Mouse (Mus musculus) heart, embryonic 10.5 days (tissue): ENCODE measurements around the gene Car11. TPM values are rescaled to one million over a fixed set of nuclear protein-coding genes. Genes with fewer than 3 reads are reported as not detected.

Experiments used
- DNase-seq: peaks from one replicate; pipeline ENCODE4 v3.0.0-alpha.2; 2017; ENCODE audit warnings: low spot score
- H3K27ac ChIP-seq: fragments of 300-500 bp; sonication (generic); 2 replicates; pipeline ENCODE4 v1.5.1; 2016; ENCODE audit warnings: mild to moderate bottlenecking
- H3K27me3 ChIP-seq: fragments of 300-500 bp; sonication (generic); 2 replicates; pipeline ENCODE4 v1.6.1; 2016; ENCODE audit warnings: mild to moderate bottlenecking; ENCODE audit not compliant: poor library complexity, insufficient read depth, severe bottlenecking
- H3K36me3 ChIP-seq: fragments of 300-500 bp; sonication (generic); 2 replicates; pipeline ENCODE4 v1.6.1; 2016; ENCODE audit warnings: mild to moderate bottlenecking, moderate library complexity
- H3K4me1 ChIP-seq: fragments of 300-500 bp; sonication (generic); 2 replicates; pipeline ENCODE4 v1.6.1; 2016; ENCODE audit warnings: mild to moderate bottlenecking
- H3K4me3 ChIP-seq: fragments of 300-500 bp; sonication (generic); 2 replicates; pipeline ENCODE4 v1.5.1; 2016; ENCODE audit warnings: mild to moderate bottlenecking, moderate library complexity
- H3K9me3 ChIP-seq: fragments of 300-500 bp; sonication (generic); 2 replicates; pipeline ENCODE4 v1.6.1; 2016; ENCODE audit warnings: mild to moderate bottlenecking, moderate library complexity
- WGBS: fragments of 180-500 bp; shearing (Covaris S2); methylation state at CpG from one replicate; pipeline ENCODE4 v1.1.7; 2016; 5-methylcytosine and 5-hydroxymethylcytosine counted together
- polyA plus RNA-seq: library from polyadenylated mRNA; unstranded; fragments of >200 nt; fragmentation: Nextera tagmentation; extraction: Ambion mirVana; gene quantifications from 2 replicates; pipeline ENCODE4 v1.2.1, GENCODE M21; 2016

Gene Car11
- polyA plus RNA-seq, 1 experiment from 2014 or later, result 3.1 TPM

DNA sequence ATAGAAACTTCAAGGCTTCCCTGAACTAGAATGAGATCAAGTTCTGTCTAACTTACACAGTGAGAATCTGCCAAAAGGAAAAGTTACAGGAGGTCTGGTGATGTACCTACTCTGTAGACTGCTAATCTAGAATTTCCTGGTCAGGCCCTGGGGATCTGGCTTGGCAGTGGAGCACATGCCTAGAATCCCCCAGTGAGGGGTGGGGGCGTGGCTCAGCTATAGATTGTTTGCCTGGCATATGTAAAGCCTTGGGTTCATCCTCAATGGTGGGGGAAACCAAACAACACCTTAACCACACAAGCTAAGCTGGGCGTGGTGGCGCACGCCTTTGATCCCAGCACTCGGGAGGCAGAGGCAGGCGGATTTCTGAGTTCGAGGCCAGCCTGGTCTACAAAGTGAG, 1.7 kb upstream of the Car11 start:
- Histone ChIP-seq H3K9me3 (no peaks in the 10 kb centered on the region), H3K27ac (no peak overlapping the region), H3K36me3 (no peaks in the 10 kb centered on the region), H3K27me3 (peaks cover 39% of the 10 kb centered on the region), H3K4me3 (no peak overlapping the region), H3K4me1 (peaks cover 36% of the 10 kb centered on the region)
- DNase-seq, result no peak
- 88% methylated on average over 7 of the region's 7 CpGs for WGBS

DNA sequence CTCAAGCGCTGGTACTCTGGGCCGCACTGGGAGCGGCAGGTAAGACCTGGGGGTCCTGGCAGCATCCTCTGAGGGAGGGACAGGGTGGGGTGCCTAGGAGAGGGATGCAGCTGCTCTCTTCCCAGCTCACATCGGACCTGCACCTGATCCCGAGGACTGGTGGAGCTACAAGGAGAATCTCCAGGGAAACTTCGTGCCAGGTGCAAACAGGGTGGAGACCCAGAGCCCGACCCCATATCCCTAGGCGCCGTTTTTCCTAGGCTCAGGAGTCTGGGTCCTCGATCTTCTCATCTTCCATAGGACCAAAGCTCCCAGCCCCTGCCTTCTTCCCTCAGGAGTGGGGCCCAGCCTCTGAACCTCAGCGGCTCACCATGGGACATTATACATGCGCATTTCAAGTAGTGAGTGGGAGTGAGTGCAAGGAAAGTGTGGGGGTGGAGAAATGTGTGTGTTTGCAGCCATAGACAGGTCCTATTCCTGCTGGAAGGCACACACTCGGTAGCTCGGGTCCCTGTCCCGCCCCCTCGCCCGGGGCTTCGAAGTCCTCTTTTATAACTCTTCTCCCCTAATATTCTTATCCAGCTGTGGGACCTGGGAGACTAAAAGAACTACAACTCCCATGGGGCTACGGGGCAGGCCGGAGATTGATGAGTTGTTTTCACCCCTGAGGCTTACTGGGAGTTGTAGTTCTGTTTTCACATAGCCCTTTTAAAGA, 815 bp downstream of the Car11 start:
- WGBS, result under 1% methylated on average over 20 of the region's 20 CpGs
- H3K36me3 ChIP-seq, result no peaks in the 10 kb centered on the region
- peaks cover 39% of the 10 kb centered on the region for H3K27me3 ChIP-seq
- no peaks in the 10 kb centered on the region for H3K9me3 ChIP-seq
- H3K4me1 ChIP-seq, result peaks cover 44% of the 10 kb centered on the region
- H3K27ac ChIP-seq, result peak overlapping the region; percentile 77
- no peak for DNase-seq
- peak overlapping the region; percentile 58 for H3K4me3 ChIP-seq

DNA sequence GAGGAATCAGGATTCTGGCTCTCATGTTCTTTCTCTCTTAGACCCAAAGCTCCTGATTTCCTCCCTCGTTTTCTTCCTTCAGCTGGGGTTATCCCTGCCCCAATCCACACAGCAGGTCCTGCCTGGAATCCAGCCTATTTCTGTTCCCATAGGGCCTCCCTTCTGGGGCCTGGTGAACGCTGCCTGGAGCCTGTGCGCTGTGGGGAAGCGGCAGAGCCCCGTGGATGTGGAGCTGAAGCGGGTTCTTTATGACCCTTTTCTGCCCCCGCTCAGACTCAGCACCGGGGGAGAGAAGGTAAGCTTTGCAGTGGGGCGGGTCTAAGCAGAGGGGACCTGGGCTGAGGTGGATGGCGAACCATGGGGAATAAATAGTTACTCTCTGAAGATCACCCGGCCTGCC, 1.4 kb downstream of the Car11 start:
- H3K4me3 ChIP-seq, result peak overlapping the region; percentile 58
- WGBS, result 31% methylated on average over 11 of the region's 11 CpGs

DNA sequence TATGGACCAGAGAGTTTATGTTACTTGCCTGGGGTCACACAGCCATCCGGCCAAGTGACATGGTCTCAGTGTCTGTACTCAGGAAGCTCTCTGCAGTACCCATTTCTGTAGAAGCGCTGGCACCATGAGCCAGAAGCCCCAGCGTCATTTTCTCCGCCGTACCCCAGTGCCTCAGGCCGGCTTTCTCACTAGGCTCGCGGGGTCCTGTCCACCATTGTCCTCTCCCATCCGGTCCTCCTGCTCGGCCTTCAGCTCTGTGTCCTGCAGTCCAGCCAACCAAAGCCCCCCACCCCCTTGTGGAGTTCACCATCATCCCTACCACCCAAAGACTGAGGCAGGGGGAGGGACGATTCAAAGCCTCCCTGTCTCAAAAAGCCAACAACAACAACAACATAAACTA, 2.0 kb downstream of the Car11 start:
- Histone ChIP-seq H3K4me3 (0 out of 2 replicates have a peak overlapping the region, but pooled peaks have one; percentile 58), H3K27me3 (peaks cover 39% of the 10 kb centered on the region), H3K9me3 (no peaks in the 10 kb centered on the region), H3K4me1 (peaks cover 56% of the 10 kb centered on the region), H3K27ac (0 out of 2 replicates have a peak overlapping the region, but pooled peaks have one; percentile 77), H3K36me3 (no peaks in the 10 kb centered on the region)
- DNase-seq, result no peak
- 86% methylated on average over 11 of the region's 11 CpGs for WGBS

More for the DNA sequence above, 1.4 kb downstream of the Car11 start:
- Histone ChIP-seq H3K36me3 (no peaks in the 10 kb centered on the region), H3K27ac (peak overlapping the region; percentile 77; the same call in 1 of the 2 replicates), H3K4me1 (peaks cover 50% of the 10 kb centered on the region), H3K27me3 (peaks cover 39% of the 10 kb centered on the region), H3K9me3 (no peaks in the 10 kb centered on the region)
- no peak for DNase-seq

DNA sequence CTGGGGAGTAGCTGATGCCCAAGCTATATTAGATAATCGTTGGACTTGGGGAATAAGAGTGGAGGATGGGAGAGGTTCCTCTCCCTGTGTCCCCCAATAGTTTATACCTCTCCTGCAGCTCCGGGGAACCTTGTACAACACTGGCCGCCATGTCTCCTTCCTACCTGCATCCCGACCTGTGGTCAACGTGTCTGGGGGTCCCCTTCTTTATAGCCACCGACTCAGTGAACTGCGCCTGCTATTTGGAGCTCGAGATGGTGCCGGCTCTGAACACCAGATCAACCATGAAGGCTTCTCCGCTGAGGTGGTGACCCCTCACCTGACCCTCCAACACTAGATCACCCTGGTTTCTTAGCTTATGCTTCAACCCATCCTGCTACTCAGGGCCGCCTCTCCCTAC, 2.7 kb downstream of the Car11 start:
- no peaks in the 10 kb centered on the region for H3K36me3 ChIP-seq
- peaks cover 63% of the 10 kb centered on the region for H3K4me1 ChIP-seq
- peaks cover 39% of the 10 kb centered on the region for H3K27me3 ChIP-seq
- no peak for DNase-seq
- WGBS, result 86% methylated on average over 11 of the region's 11 CpGs
- no peaks in the 10 kb centered on the region for H3K9me3 ChIP-seq
- H3K27ac ChIP-seq, result no peak overlapping the region
- H3K4me3 ChIP-seq, result no peak overlapping the region

DNA sequence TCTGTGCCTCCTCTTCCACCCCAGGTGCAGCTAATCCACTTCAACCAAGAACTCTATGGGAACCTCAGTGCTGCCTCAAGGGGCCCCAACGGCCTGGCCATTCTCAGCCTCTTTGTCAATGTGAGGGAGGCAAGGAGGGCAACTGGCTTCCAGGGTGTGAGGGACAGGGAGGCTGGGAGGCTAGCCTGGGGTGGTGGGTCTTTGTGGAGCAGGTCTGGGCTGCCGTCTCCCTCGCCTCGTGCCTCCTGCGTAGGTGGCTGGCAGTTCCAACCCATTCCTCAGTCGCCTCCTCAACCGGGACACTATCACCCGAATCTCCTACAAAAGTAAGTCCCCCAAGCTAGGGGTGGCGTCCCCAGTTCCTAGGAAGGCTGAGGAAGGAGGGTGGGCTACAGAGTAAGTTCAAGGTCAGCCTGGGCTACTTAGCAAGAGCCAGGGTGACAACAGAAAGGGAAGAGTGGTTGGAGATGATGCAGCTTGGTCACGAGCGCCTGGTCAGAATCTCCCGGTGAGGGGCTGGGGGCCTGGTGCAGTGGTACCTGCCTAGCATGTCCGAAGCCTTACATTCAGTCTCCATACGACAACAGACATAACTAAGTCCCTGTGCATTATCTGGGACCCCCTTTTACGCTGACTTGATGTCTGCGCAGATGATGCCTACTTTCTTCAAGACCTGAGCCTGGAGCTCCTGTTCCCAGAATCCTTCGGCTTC, 3.3 kb downstream of the Car11 start:
- DNase-seq, result no peak
- Histone ChIP-seq H3K4me3 (peak overlapping the region; percentile 65; the same call in 1 of the 2 replicates), H3K36me3 (no peaks in the 10 kb centered on the region), H3K4me1 (peaks cover 69% of the 10 kb centered on the region), H3K9me3 (no peaks in the 10 kb centered on the region), H3K27ac (peak overlapping the region; percentile 88; the same call in 1 of the 2 replicates), H3K27me3 (peaks cover 36% of the 10 kb centered on the region)
- WGBS, result 80% methylated on average over 17 of the region's 17 CpGs

DNA sequence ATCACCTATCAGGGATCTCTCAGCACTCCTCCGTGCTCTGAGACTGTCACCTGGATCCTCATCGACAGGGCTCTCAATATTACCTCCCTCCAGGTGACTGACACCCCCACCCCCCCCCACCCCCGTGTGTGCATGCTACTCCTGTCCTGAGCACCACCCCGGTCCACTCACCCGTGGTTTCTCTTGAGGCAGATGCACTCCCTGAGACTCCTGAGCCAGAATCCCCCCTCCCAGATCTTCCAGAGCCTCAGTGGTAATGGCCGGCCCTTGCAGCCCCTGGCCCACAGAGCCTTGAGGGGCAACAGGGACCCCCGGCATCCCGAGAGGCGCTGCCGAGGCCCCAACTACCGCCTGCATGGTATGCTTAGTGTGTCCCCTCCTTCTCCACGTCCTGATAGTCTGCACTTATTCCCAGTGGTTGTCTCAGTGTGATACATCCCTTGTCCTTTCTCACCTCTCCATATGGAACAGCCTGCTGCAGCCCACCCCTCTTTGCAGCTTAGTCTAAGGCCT, 3.9 kb downstream of the Car11 start:
- no peaks in the 10 kb centered on the region for H3K36me3 ChIP-seq
- peaks cover 75% of the 10 kb centered on the region for H3K4me1 ChIP-seq
- H3K27me3 ChIP-seq, result peaks cover 30% of the 10 kb centered on the region
- 41% methylated on average over 12 of the region's 12 CpGs for WGBS
- peak overlapping the region; percentile 88 for H3K27ac ChIP-seq
- no peak for DNase-seq
- H3K4me3 ChIP-seq, result peak overlapping the region; percentile 65
- H3K9me3 ChIP-seq, result no peaks in the 10 kb centered on the region

DNA sequence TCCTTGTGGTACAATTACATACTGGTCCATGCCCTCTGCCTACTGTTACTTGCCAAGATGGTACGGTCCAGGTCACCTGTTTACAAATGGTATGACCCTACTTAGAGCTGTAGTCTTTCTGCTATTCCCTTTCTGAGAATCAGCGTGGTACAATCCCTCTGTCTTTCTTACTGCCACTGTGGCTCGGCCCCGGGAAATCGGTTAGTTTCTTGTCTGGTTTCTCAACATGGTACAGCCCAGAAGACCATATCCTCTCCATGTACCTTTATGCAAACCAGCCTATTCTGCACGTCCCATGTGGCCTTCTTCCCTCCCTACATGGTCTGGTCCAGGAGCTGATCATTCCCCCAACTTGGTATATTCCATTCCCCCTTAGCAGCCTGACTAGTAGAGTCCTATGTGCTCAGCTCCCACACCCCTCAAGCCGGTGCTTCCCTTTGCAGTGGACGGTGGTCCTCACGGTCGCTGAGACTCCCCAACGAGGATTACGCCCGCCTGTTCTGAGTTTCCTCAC, 4.5 kb downstream of the Car11 start:
- Histone ChIP-seq H3K4me3 (peak overlapping the region; percentile 65), H3K4me1 (peaks cover 80% of the 10 kb centered on the region), H3K27ac (peak overlapping the region; percentile 88), H3K36me3 (no peaks in the 10 kb centered on the region), H3K9me3 (no peaks in the 10 kb centered on the region), H3K27me3 (peaks cover 25% of the 10 kb centered on the region)
- peak; percentile 90 for DNase-seq
- WGBS, result under 1% methylated on average over 13 of the region's 13 CpGs

DNA sequence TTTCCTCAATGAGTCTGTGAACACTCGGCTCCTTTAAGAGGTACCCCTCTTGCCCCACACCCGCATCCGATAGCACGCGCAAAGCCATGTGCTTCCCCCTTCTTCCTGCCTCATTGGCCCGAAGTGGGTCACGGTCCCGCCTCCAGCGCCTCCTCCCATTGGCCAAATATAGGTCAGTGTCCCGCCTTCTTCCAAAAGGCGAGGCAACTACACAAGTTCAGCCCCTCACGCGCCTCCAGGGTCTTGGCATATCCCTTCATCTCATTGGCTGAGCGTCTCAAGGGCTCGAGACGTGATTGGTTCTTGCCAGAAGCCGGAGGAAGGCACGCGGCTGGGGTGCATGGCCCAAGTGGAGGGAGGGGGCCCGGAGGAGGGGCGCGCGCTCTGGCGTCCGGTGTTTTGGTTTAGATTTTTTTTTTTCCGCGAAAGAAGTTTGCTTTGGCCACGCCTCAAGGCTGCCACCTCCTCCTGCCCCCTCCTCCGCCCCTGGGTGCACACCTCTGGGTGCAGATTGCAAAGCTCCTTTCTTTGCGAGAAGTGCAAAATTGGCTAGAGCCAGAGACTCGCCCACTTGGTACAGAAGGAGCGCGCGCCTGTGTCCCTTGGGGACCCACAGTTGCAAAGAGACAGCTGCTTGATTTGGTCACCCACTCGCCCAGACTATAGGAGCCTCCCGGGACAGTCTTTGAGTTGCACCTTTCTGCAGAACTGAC, 5.2 kb downstream of the Car11 start, which contains the start of gene Dbp:
Dbp (plus strand) TSS at position 359 of the 713 bp plus-strand sequence.
- Histone ChIP-seq H3K27me3 (peaks cover 17% of the 10 kb centered on the region), H3K27ac (peak within 1 kb of the TSS; percentile 88), H3K4me3 (peak within 1 kb of the TSS; percentile 65), H3K36me3 (peaks cover 4% of the 10 kb centered on the region; the same call in 1 of the 2 replicates), H3K4me1 (peaks cover 79% of the 10 kb centered on the region), H3K9me3 (no peaks in the 10 kb centered on the region)
- WGBS, result 0% methylated on average over 36 of the region's 36 CpGs
- DNase-seq, result peak; percentile 100

DNA sequence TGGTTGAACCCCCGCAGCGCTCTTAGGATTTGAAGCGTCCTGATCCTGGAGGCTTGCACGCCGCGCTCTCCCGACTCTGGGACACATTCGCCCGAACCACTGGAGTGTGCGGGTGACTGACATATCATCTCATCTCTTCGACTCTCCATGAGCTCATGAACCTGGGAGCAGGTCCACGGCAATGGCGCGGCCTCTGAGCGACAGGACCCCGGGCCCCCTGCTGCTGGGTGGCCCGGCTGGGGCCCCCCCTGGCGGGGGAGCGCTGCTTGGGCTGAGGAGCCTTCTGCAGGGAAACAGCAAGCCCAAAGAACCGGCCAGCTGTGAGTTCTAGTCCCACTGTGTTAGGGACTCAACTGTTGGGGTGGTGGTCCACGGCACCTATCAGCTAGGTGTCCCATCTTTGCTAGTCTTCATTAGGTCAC, 5.8 kb downstream of the Car11 start:
- peaks cover 73% of the 10 kb centered on the region for H3K4me1 ChIP-seq
- DNase-seq, result no peak
- peaks cover 10% of the 10 kb centered on the region for H3K36me3 ChIP-seq
- H3K27ac ChIP-seq, result peak overlapping the region; percentile 81
- H3K4me3 ChIP-seq, result peak overlapping the region; percentile 65
- H3K9me3 ChIP-seq, result no peaks in the 10 kb centered on the region
- under 1% methylated on average over 21 of the region's 21 CpGs for WGBS
- H3K27me3 ChIP-seq, result peaks cover 11% of the 10 kb centered on the region

DNA sequence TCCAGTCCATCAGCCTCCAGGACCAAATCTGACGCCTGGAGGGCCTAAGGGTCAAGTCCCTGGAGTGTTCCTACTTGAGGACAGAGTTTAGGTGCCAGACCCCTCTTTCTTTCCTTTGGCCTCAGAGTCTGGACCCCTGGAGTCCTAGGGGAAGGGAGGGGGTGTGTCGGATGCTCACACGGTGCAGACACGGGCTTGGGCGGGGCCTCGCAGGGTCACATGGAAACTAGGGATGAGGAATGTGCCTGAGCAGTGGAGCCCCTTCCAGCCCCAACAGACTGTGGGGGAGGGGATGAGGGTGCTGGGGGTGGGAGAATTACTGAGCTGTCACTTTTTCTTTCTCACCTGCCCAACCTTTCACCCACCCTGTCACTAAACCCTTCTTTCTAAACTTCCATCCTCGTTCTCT, 6.2 kb downstream of the Car11 start:
- DNase-seq, result no peak
- H3K9me3 ChIP-seq, result no peaks in the 10 kb centered on the region
- H3K36me3 ChIP-seq, result peaks cover 14% of the 10 kb centered on the region
- H3K4me3 ChIP-seq, result peak overlapping the region; percentile 65
- WGBS, result 1% methylated on average over 7 of the region's 7 CpGs
- peaks cover 69% of the 10 kb centered on the region for H3K4me1 ChIP-seq
- H3K27ac ChIP-seq, result peak overlapping the region; percentile 85
- 0 out of 2 replicates have a peak, but pooled peaks cover 9% of the 10 kb centered on the region for H3K27me3 ChIP-seq

DNA sequence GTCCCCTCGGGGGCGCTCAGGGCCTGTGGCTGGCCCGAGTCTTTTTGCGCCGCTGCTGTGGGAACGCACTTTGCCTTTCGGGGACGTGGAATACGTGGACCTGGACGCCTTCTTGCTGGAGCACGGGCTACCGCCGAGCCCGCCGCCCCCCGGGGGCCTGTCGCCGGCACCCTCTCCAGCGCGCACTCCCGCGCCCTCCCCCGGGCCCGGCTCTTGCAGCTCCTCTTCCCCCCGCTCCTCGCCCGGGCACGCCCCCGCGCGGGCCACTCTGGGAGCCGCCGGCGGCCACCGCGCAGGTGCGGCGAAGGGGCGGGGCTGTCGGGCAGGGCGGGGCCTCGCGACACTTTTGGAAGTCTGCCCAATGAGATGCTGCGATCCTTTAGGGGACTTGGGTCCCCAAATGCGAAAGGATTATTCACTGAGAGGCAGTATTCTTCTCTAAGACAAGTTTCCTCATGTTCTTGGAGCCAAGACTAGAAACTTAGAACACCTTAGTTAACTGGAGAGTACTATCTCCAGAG, 7.1 kb downstream of the Car11 start:
- peaks cover 23% of the 10 kb centered on the region for H3K36me3 ChIP-seq
- H3K4me3 ChIP-seq, result peak overlapping the region; percentile 65
- WGBS, result under 1% methylated on average over 45 of the region's 45 CpGs
- H3K4me1 ChIP-seq, result peaks cover 61% of the 10 kb centered on the region
- DNase-seq, result peak; percentile 91
- no peaks in the 10 kb centered on the region for H3K9me3 ChIP-seq
- no peaks in the 10 kb centered on the region for H3K27me3 ChIP-seq
- H3K27ac ChIP-seq, result peak overlapping the region; percentile 85
